Mouse (Mus musculus): ENCODE results near the gene Krt7.

DNA sequence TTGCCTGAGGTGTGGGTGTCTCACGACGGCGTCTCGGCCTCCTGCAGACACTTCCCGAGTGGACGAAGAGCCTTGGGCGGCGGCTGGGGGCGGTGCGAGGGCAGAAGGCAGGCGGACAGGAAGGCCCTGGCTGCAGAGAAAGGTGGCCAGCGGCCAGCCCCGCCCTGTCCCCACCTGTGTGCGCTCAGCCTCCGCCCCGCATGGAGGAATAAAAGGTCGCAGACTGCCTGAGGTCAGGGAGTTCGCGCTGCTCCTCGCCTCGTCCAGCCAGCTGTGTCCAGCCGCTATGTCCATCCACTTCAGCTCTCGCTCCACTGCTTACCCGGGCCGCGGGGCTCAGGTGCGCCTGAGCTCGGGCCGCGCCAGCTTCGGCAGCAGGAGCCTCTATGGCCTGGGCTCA is 1.3 kb downstream of the Krt7 start:
- TF ChIP-seq CTCF (IDR thresholded peaks at IDR 0.05; ENCODE audit: extremely low read depth, insufficient read depth, insufficient read length, insufficient replicate concordance), result no peak
- no peak for TF ChIP-seq POLR2A (IDR thresholded peaks at IDR 0.05; ENCODE audit: low read depth, low read length)

Data from spleen, adult 2 months (tissue).